Comparison of ENCODE assay signal across 14 mouse cellular contexts in the genomic region with DNA sequence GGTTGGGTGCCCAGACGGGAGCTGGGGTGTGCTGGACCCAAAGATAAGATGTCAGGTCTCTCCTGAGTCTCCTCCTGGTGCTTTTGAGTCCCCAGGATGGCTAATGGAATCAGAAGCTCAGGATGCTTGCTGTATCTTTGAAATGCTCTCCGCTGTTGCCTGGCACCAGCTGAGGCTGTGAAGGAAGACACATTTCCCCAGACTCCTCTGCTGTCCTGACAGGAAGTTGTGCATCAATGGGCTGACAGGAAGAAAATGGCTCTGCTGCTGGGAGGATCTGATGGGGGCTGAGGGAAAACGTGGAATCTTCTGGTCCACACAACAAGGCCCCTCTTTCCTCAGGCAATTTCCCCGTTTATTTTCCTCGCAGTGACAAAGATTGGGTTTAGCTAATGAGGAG. TPM values are rescaled to one million over a fixed set of nuclear protein-coding genes. Genes with fewer than 3 reads are reported as not detected.
DNase-seq lines count a peak whose midpoint lies in the region; ATAC-seq and TF ChIP-seq lines count a peak whose summit lies in the region.
"Had no signal": no experiment of that assay in that cellular context is flagged by ENCODE, and none has a peak within 500 bp of the region (broad histone marks: within the 10 kb centered on the region; RNA-seq: fewer than 3 reads in every experiment).

No protein-coding gene starts in this region.

- no peaks in the 10 kb centered on the region for H3K4me1 ChIP-seq in kidney, adult 2 months (ENCODE audit: control insufficient read depth, insufficient read depth, low read length)
- H3K4me1 ChIP-seq in midbrain, embryonic 16.5 days (ENCODE audit: control insufficient read depth, insufficient read depth, low read length) = peaks cover 11% of the 10 kb centered on the region
- no peaks in the 10 kb centered on the region for H3K4me1 ChIP-seq in midbrain, embryonic 11.5 days (ENCODE audit: control insufficient read depth, insufficient read depth, low read length)
- peaks cover 7% of the 10 kb centered on the region for H3K4me1 ChIP-seq in hindbrain, embryonic 16.5 days (ENCODE audit: control insufficient read depth, insufficient read depth, low read depth, low read length)
- H3K4me1 ChIP-seq: heart, embryonic 15.5 days; liver, embryonic 15.5 days had no signal

- H3K27me3 ChIP-seq in kidney, adult 2 months (replicated peaks; ENCODE audit: control insufficient read depth, insufficient read depth, low read length) = no peaks in the 10 kb centered on the region
- H3K27me3 ChIP-seq in midbrain, embryonic 16.5 days (ENCODE audit: control insufficient read depth, insufficient read depth, low read depth, low read length) = no peaks in the 10 kb centered on the region
- H3K27me3 ChIP-seq in midbrain, embryonic 11.5 days (ENCODE audit: control insufficient read depth, insufficient read depth, low read length) = no peaks in the 10 kb centered on the region
- H3K27me3 ChIP-seq in hindbrain, embryonic 16.5 days (replicated peaks; ENCODE audit: control insufficient read depth, insufficient read depth, low read length) = no peaks in the 10 kb centered on the region
- H3K27me3 ChIP-seq: CH12.LX had no signal

- TF ChIP-seq POLR2A in kidney, adult 2 months (IDR thresholded peaks at IDR 0.05; ENCODE audit: low read depth, low read length) = no peak

- H3K36me3 ChIP-seq in kidney, adult 2 months (ENCODE audit: control insufficient read depth, insufficient read depth, low read length) = no peaks in the 10 kb centered on the region
- H3K36me3 ChIP-seq in midbrain, embryonic 16.5 days (ENCODE audit: control insufficient read depth, insufficient read depth, low read length) = no peaks in the 10 kb centered on the region
- H3K36me3 ChIP-seq in midbrain, embryonic 11.5 days (ENCODE audit: control insufficient read depth, insufficient read depth, low read length) = no peaks in the 10 kb centered on the region
- H3K36me3 ChIP-seq in hindbrain, embryonic 16.5 days (ENCODE audit: control insufficient read depth, insufficient read depth, low read length) = no peaks in the 10 kb centered on the region
- H3K36me3 ChIP-seq: heart, embryonic 15.5 days; liver, embryonic 15.5 days had no signal

- peak; percentile 23; the same call in 1 of the 2 replicates for ATAC-seq in midbrain, embryonic 16.5 days
- no peak for ATAC-seq in midbrain, embryonic 11.5 days (ENCODE audit: low FRiP score)
- ATAC-seq in hindbrain, embryonic 16.5 days = peak; percentile 12; the same call in 1 of the 2 replicates
- ATAC-seq: intestine, embryonic 16.5 days had no signal

- no peak overlapping the region for H3K4me2 ChIP-seq in midbrain, embryonic 16.5 days (ENCODE audit: low read length)
- no peak overlapping the region for H3K4me2 ChIP-seq in midbrain, embryonic 11.5 days
- H3K4me2 ChIP-seq in hindbrain, embryonic 16.5 days (ENCODE audit: low read length) = no peak overlapping the region
- H3K4me2 ChIP-seq: heart, embryonic 15.5 days; liver, embryonic 15.5 days had no signal

- H3K27ac ChIP-seq in kidney, adult 2 months (ENCODE audit: insufficient read depth, low read depth, low read length) = no peak overlapping the region
- H3K27ac ChIP-seq in midbrain, embryonic 16.5 days (ENCODE audit: low read length) = peak overlapping the region; percentile 46; the same call in 1 of the 2 replicates
- no peak overlapping the region for H3K27ac ChIP-seq in midbrain, embryonic 11.5 days (ENCODE audit: low read depth, low read length)
- peak overlapping the region; percentile 45; the same call in 1 of the 2 replicates for H3K27ac ChIP-seq in hindbrain, embryonic 16.5 days (ENCODE audit: low read depth, low read length)
- H3K27ac ChIP-seq: heart, embryonic 15.5 days; liver, embryonic 15.5 days had no signal

- WGBS in kidney, adult 2 months = 32% methylated on average over 5 of the region's 5 CpGs
- WGBS in midbrain, embryonic 16.5 days = 53% methylated on average over 5 of the region's 5 CpGs
- WGBS in midbrain, embryonic 11.5 days = 61% methylated on average over 5 of the region's 5 CpGs
- 39% methylated on average over 5 of the region's 5 CpGs for WGBS in hindbrain, embryonic 16.5 days

- DNase-seq in kidney, adult 2 months = peak; percentile 5
- no peak for DNase-seq in kidney, adult 8-10 months
- no peak for DNase-seq in midbrain, embryonic 11.5 days (ENCODE audit: low spot score, missing footprints)
- DNase-seq in right cerebral cortex, postnatal 4 days = peak; percentile 32
- DNase-seq in thymus, postnatal 25 days = no peak
- DNase-seq: adrenal gland, postnatal 10 days; gastrocnemius, postnatal 25 days; lung, postnatal 4 days had no signal

- H3K9ac ChIP-seq in midbrain, embryonic 16.5 days (ENCODE audit: low read depth, low read length) = no peak overlapping the region
- H3K9ac ChIP-seq in midbrain, embryonic 11.5 days (ENCODE audit: low read length) = no peak overlapping the region
- no peak overlapping the region for H3K9ac ChIP-seq in hindbrain, embryonic 16.5 days (ENCODE audit: low read depth, low read length)
- H3K9ac ChIP-seq: heart, embryonic 15.5 days; liver, embryonic 15.5 days had no signal

- no peaks in the 10 kb centered on the region for H3K9me3 ChIP-seq in midbrain, embryonic 16.5 days (replicated peaks; ENCODE audit: control insufficient read depth, low read length, poor library complexity, severe bottlenecking)
- H3K9me3 ChIP-seq in midbrain, embryonic 11.5 days (ENCODE audit: control insufficient read depth, low read length) = no peaks in the 10 kb centered on the region
- H3K9me3 ChIP-seq in hindbrain, embryonic 16.5 days (ENCODE audit: control insufficient read depth, low read length) = no peaks in the 10 kb centered on the region
- H3K9me3 ChIP-seq: heart, embryonic 15.5 days; liver, embryonic 15.5 days had no signal

- H3K4me3 ChIP-seq in kidney, adult 2 months (ENCODE audit: insufficient read depth, low read depth, low read length) = no peak overlapping the region
- no peak overlapping the region for H3K4me3 ChIP-seq in midbrain, embryonic 16.5 days (ENCODE audit: low read depth, low read length)
- no peak overlapping the region for H3K4me3 ChIP-seq in midbrain, embryonic 11.5 days (ENCODE audit: low read depth, low read length)
- no peak overlapping the region for H3K4me3 ChIP-seq in hindbrain, embryonic 16.5 days (ENCODE audit: low read length)
- H3K4me3 ChIP-seq: heart, embryonic 15.5 days; liver, embryonic 15.5 days had no signal

- no peak for TF ChIP-seq CTCF in kidney, adult 2 months (conservative IDR thresholded peaks at IDR 0.05; ENCODE audit: insufficient read depth, insufficient read length, low read depth, low read length)

RNA-seq across cellular contexts. Expression of gene Kcnn3, which starts 27.0 kb away (rescaled TPM):
- polyA plus RNA-seq in kidney, adult 2 months (2012; rRNA removed) = 1.3 TPM in 2 replicates
- 9.2 and 10.0 TPM in 2 replicates for polyA plus RNA-seq in midbrain, embryonic 16.5 days (2015; fragmentation: Nextera tagmentation; extraction: Ambion mirVana)
- polyA plus RNA-seq in midbrain, embryonic 11.5 days (2014; fragmentation: Nextera tagmentation; extraction: Ambion mirVana) = 1.3 and 1.4 TPM in 2 replicates
- polyA plus RNA-seq in hindbrain, embryonic 16.5 days (2015; fragmentation: Nextera tagmentation; extraction: Ambion mirVana) = 9.0 and 10.4 TPM in 2 replicates

Comparison
In these comparisons a context has a peak if more than half of its experiments do, and no peak if none do; other contexts are left out.
1. DNase-seq: peak in kidney, adult 2 months (single experiment) and right cerebral cortex, postnatal 4 days (single experiment); none in kidney, adult 8-10 months (0 of 2), midbrain, embryonic 11.5 days (single experiment) and thymus, postnatal 25 days (single experiment).
2. H3K27ac ChIP-seq: peak in midbrain, embryonic 16.5 days (single experiment) and hindbrain, embryonic 16.5 days (single experiment); none in kidney, adult 2 months (single experiment) and midbrain, embryonic 11.5 days (single experiment).